9 mouse cellular contexts compared by ENCODE assay signal in genomic region chr10:21382914-21383313, GRCm38 (mm10). TPM values are rescaled to one million over a fixed set of nuclear protein-coding genes. Genes with fewer than 3 reads are reported as not detected.
DNase-seq lines count a peak whose midpoint lies in the region; ATAC-seq and TF ChIP-seq lines count a peak whose summit lies in the region.
"Had no signal": no experiment of that assay in that cellular context is flagged by ENCODE, and none has a peak within 500 bp of the region (broad histone marks: within the 10 kb centered on the region; RNA-seq: fewer than 3 reads in every experiment).

No protein-coding gene starts in this region.

- 7% methylated on average over 6 of the region's 6 CpGs for WGBS in kidney, adult 2 months
- 20% methylated on average over 6 of the region's 6 CpGs for WGBS in kidney, embryonic 15.5 days
- 8% methylated on average over 6 of the region's 6 CpGs for WGBS in intestine, postnatal 0 days

- DNase-seq in kidney, adult 2 months = peak; percentile 75
- peak; percentile 91 for DNase-seq in 3T3-L1 (ENCODE audit: low read depth, low spot score)
- peak; percentile 82 for DNase-seq in CH12.LX (ENCODE audit: extremely low read depth)
- DNase-seq in cerebellum, adult 9-11 months = peak; percentile 19
- DNase-seq in retina, postnatal 7 days (ENCODE audit: low read depth, low spot score) = peak; percentile 45
- no peak for DNase-seq in urinary bladder, postnatal 10 days (ENCODE audit: low spot score)

- H3K9me3 ChIP-seq in kidney, embryonic 15.5 days (replicated peaks) = no peaks in the 10 kb centered on the region
- no peaks in the 10 kb centered on the region for H3K9me3 ChIP-seq in CH12.LX (replicated peaks; ENCODE audit: low read length)
- H3K9me3 ChIP-seq in intestine, postnatal 0 days (ENCODE audit: control insufficient read depth) = no peaks in the 10 kb centered on the region
- H3K9me3 ChIP-seq: megakaryocyte, embryonic 14.5 days had no signal

- H3K9ac ChIP-seq in kidney, embryonic 15.5 days = no peak overlapping the region
- H3K9ac ChIP-seq in CH12.LX (ENCODE audit: insufficient read depth, low read depth) = no peak overlapping the region
- no peak overlapping the region for H3K9ac ChIP-seq in intestine, postnatal 0 days (ENCODE audit: low read depth, low read length)

- H3K4me1 ChIP-seq in kidney, adult 2 months (ENCODE audit: control insufficient read depth, insufficient read depth, low read length) = peaks cover 4% of the 10 kb centered on the region; the same call in 1 of the 2 replicates
- no peaks in the 10 kb centered on the region for H3K4me1 ChIP-seq in kidney, embryonic 15.5 days
- peaks cover 0 to 4% of the 10 kb centered on the region in 2 experiments; a peak in 1 of 4 replicates for H3K4me1 ChIP-seq in CH12.LX (ENCODE audit: control insufficient read depth in 1 of 2, insufficient read depth in 2 of 2)
- no peaks in the 10 kb centered on the region for H3K4me1 ChIP-seq in intestine, postnatal 0 days (replicated peaks; ENCODE audit: control insufficient read depth, insufficient read depth, low read length)

- no peak overlapping the region for H3K4me2 ChIP-seq in kidney, embryonic 15.5 days
- no peak overlapping the region for H3K4me2 ChIP-seq in CH12.LX (ENCODE audit: insufficient read depth, low read depth, poor library complexity, severe bottlenecking)
- H3K4me2 ChIP-seq in intestine, postnatal 0 days (replicated peaks; ENCODE audit: low read depth) = no peak overlapping the region

- no peaks in the 10 kb centered on the region for H3K27me3 ChIP-seq in kidney, adult 2 months (replicated peaks; ENCODE audit: control insufficient read depth, insufficient read depth, low read length)
- no peaks in the 10 kb centered on the region for H3K27me3 ChIP-seq in kidney, embryonic 15.5 days
- H3K27me3 ChIP-seq in CH12.LX (replicated peaks) = no peaks in the 10 kb centered on the region
- H3K27me3 ChIP-seq in intestine, postnatal 0 days (replicated peaks; ENCODE audit: control insufficient read depth, insufficient read depth, low read length) = no peaks in the 10 kb centered on the region

- dilution Hi-C loops in CH12.LX (cut with MboI; ENCODE audit: extremely low pct_ligation_motif_present, extremely low pct_unique_long_range_greater_than_20kb, low sequenced_read_pairs) = no loop called here

- in situ Hi-C loops in CH12.LX (cut with MboI; ENCODE audit: low pct_ligation_motif_present, low pct_unique_long_range_greater_than_20kb, low sequenced_read_pairs) = loop anchor here (5.0 to 25.0 kb wide), 3 partner anchors 79 to 624 kb away; no protein-coding TSS in a partner anchor

- ATAC-seq in kidney, embryonic 15.5 days (replicated peaks; ENCODE audit: low FRiP score) = no peak
- 0 out of 2 replicates have a peak, but pooled peaks have one; percentile 43 for ATAC-seq in intestine, postnatal 0 days

- 0 out of 2 replicates have a peak, but pooled peaks have one; percentile 17 for TF ChIP-seq CTCF in kidney, adult 2 months (conservative IDR thresholded peaks at IDR 0.05; ENCODE audit: insufficient read depth, insufficient read length, low read depth, low read length)
- TF ChIP-seq CTCF in CH12.LX (conservative IDR thresholded peaks at IDR 0.05 in 1 of 2, IDR thresholded peaks at IDR 0.05 in 1 of 2; ENCODE audit: low read depth in 2 of 2, low read length in 2 of 2) = peak; percentile 52 to 99; a peak in 3 of 4 replicates
- peak; percentile 97 for TF ChIP-seq CTCF in intestine, postnatal 0 days (IDR thresholded peaks at IDR 0.05; ENCODE audit: low read depth)

- TF ChIP-seq EP300 in CH12.LX (IDR thresholded peaks at IDR 0.05; ENCODE audit: low read length) = no peak

- no peak; the same call in none of the 2 replicates for TF ChIP-seq RAD21 in CH12.LX (IDR thresholded peaks at IDR 0.05; ENCODE audit: low read depth, low read length)

- no peak overlapping the region for H3K27ac ChIP-seq in kidney, adult 2 months (ENCODE audit: insufficient read depth, low read depth, low read length)
- H3K27ac ChIP-seq in kidney, embryonic 15.5 days = no peak overlapping the region
- H3K27ac ChIP-seq in CH12.LX (ENCODE audit: insufficient read depth, low read depth) = no peak overlapping the region
- no peak overlapping the region for H3K27ac ChIP-seq in intestine, postnatal 0 days (ENCODE audit: low read depth, low read length)

- no peaks in the 10 kb centered on the region; the same call in 1 of the 2 replicates for H3K36me3 ChIP-seq in kidney, adult 2 months (ENCODE audit: control insufficient read depth, insufficient read depth, low read length)
- H3K36me3 ChIP-seq in kidney, embryonic 15.5 days = no peaks in the 10 kb centered on the region
- H3K36me3 ChIP-seq in CH12.LX (replicated peaks in 1 of 2; ENCODE audit: control insufficient read depth in 1 of 2, insufficient read depth in 1 of 2, low read length in 1 of 2) = no peaks in the 10 kb centered on the region
- no peaks in the 10 kb centered on the region for H3K36me3 ChIP-seq in intestine, postnatal 0 days (ENCODE audit: control insufficient read depth, insufficient read depth)

- TF ChIP-seq POLR2A in kidney, adult 2 months (IDR thresholded peaks at IDR 0.05; ENCODE audit: low read depth, low read length) = no peak
- no peak for TF ChIP-seq POLR2A in CH12.LX (IDR thresholded peaks at IDR 0.05; ENCODE audit: low read depth, low read length)

- H3K79me2 ChIP-seq in CH12.LX (replicated peaks; ENCODE audit: control insufficient read depth, extremely low read depth, insufficient read depth, poor library complexity, severe bottlenecking) = no peaks in the 10 kb centered on the region

- no peak overlapping the region for H3K4me3 ChIP-seq in kidney, adult 2 months (ENCODE audit: insufficient read depth, low read depth, low read length)
- H3K4me3 ChIP-seq in kidney, embryonic 15.5 days (replicated peaks) = no peak overlapping the region
- no peak overlapping the region for H3K4me3 ChIP-seq in CH12.LX (replicated peaks in 1 of 3; ENCODE audit: low read depth in 2 of 3, low read length in 2 of 3, poor library complexity in 1 of 3)
- no peak overlapping the region for H3K4me3 ChIP-seq in intestine, postnatal 0 days (ENCODE audit: low read depth, low read length)
- H3K4me3 ChIP-seq: megakaryocyte, embryonic 14.5 days had no signal

TF ChIP-seq in CH12.LX, 34 proteins besides CTCF, POLR2A, EP300 and RAD21:
- no peak for TF ChIP-seq BHLHE40 (IDR thresholded peaks at IDR 0.05; ENCODE audit: low read depth, low read length)
- TF ChIP-seq ETS1 (conservative IDR thresholded peaks at IDR 0.05; ENCODE audit: low read depth, low read length) = no peak
- TF ChIP-seq JUND (conservative IDR thresholded peaks at IDR 0.05; ENCODE audit: low read depth, low read length) = peak; percentile 68
- no peak for TF ChIP-seq MEF2A (IDR thresholded peaks at IDR 0.05; ENCODE audit: borderline replicate concordance, low read depth, low read length)
- TF ChIP-seq USF1 (IDR thresholded peaks at IDR 0.05; ENCODE audit: low read depth, low read length) = no peak
- no peak for TF ChIP-seq HCFC1 (IDR thresholded peaks at IDR 0.05; ENCODE audit: low read depth, low read length)
- TF ChIP-seq ELF1 (IDR thresholded peaks at IDR 0.05; ENCODE audit: low read depth, low read length) = no peak
- 0 out of 2 replicates have a peak, but pooled peaks have one; percentile 29 for TF ChIP-seq E2F4 (IDR thresholded peaks at IDR 0.05; ENCODE audit: insufficient replicate concordance, low read depth, low read length)
- TF ChIP-seq CHD2 (IDR thresholded peaks at IDR 0.05; ENCODE audit: low read length) = no peak
- no peak for TF ChIP-seq USF2 (conservative IDR thresholded peaks at IDR 0.05; ENCODE audit: low read depth, low read length)
- TF ChIP-seq MAX (IDR thresholded peaks at IDR 0.05; ENCODE audit: low read length) = no peak
- TF ChIP-seq MYC (IDR thresholded peaks at IDR 0.05; ENCODE audit: low read depth, low read length) = no peak
- TF ChIP-seq ZNF384 (IDR thresholded peaks at IDR 0.05; ENCODE audit: low read depth, low read length) = peak; percentile 23; the same call in 1 of the 2 replicates
- TF ChIP-seq RCOR1 (conservative IDR thresholded peaks at IDR 0.05; ENCODE audit: low read depth, low read length) = no peak
- TF ChIP-seq IRF4 (IDR thresholded peaks at IDR 0.05; ENCODE audit: low read depth, low read length) = peak; percentile 44; the same call in 1 of the 2 replicates
- TF ChIP-seq ZKSCAN1 (IDR thresholded peaks at IDR 0.05; ENCODE audit: borderline replicate concordance, low read depth, low read length) = no peak
- TF ChIP-seq TBP (conservative IDR thresholded peaks at IDR 0.05; ENCODE audit: low read depth, low read length) = no peak
- TF ChIP-seq SMC3 (IDR thresholded peaks at IDR 0.05; ENCODE audit: low read depth, low read length) = peak; percentile 91
- no peak for TF ChIP-seq PAX5 (IDR thresholded peaks at IDR 0.05; ENCODE audit: low read length)
- peak; percentile 83 for TF ChIP-seq ZC3H11A (IDR thresholded peaks at IDR 0.05; ENCODE audit: low read depth, low read length)

RNA-seq across cellular contexts. Expression of gene Aldh8a1, which starts 5.8 kb away (rescaled TPM):
- 238 and 267 TPM in 2 replicates for polyA plus RNA-seq in kidney, adult 2 months (2012; rRNA removed)
- 2.9 and 3.5 TPM in 2 replicates for polyA plus RNA-seq in kidney, embryonic 15.5 days (2015; fragmentation: Nextera tagmentation; extraction: Ambion mirVana)
- 0.08 TPM in 1 of 2 replicates, not detected in the other for total RNA-seq in CH12.LX (2012; rRNA removed)
- not detected in 2 replicates for total RNA-seq in CH12.LX (2014; rRNA removed)
- 0.11 TPM in 1 of 2 replicates, not detected in the other for polyA plus RNA-seq in CH12.LX (2012; ENCODE audit: insufficient read length, low read depth)
- polyA plus RNA-seq in intestine, postnatal 0 days (2015; fragmentation: Nextera tagmentation; extraction: Ambion mirVana) = not detected in 2 replicates

Comparison
In these comparisons a context has a peak if more than half of its experiments do, and no peak if none do; other contexts are left out.
1. RNA of gene Aldh8a1, which starts 5.8 kb away (polyA plus RNA-seq): 238 to 267 TPM in kidney, adult 2 months; 2.9 to 3.5 TPM in kidney, embryonic 15.5 days, 0.11 TPM in CH12.LX and not detected in intestine, postnatal 0 days; every median in the first group is over 10 times any median in the second.
2. CTCF ChIP-seq: peak in every context shown above with its lines; median percentile 97 in intestine, postnatal 0 days; 76 in CH12.LX; 17 in kidney, adult 2 months.